Mouse (Mus musculus) heart, postnatal 0 days (tissue): ENCODE data around the gene Pck2. TPM values are rescaled to one million over a fixed set of nuclear protein-coding genes. Genes with fewer than 3 reads are reported as not detected.
A peak's percentile ranks its signal among the peaks of the same experiment; 100 is the strongest.

ENCODE experiments used
- ATAC-seq: fragments of 200-750 bp; cut with Nextera tagmentation; 2 replicates; pipeline ENCODE4 v1.8.0; 2017; ENCODE audit warnings: low read depth, moderate number of reproducible peaks, moderate library complexity; ENCODE audit not compliant: insufficient read depth
- DNase-seq: peaks from one replicate; pipeline ENCODE4 v3.0.0-alpha.2; 2016; ENCODE audit warnings: low spot score
- H3K27ac ChIP-seq: fragments of 300-500 bp; sonication (generic); 2 replicates; pipeline ENCODE4 v1.5.1; 2014; ENCODE audit warnings: low read depth, mild to moderate bottlenecking
- H3K27me3 ChIP-seq: fragments of 300-500 bp; sonication (generic); 2 replicates; pipeline ENCODE4 v1.6.1; 2014; ENCODE audit warnings: low read length, mixed read lengths; ENCODE audit not compliant: control insufficient read depth, insufficient read depth
- H3K36me3 ChIP-seq: fragments of 300-500 bp; sonication (generic); replicated peaks from 2 replicates; pipeline ENCODE4 v1.6.1; 2014; ENCODE audit warnings: low read length, mixed read lengths; ENCODE audit not compliant: control insufficient read depth, insufficient read depth
- H3K4me1 ChIP-seq: fragments of 300-500 bp; sonication (generic); 2 replicates; pipeline ENCODE4 v1.6.1; 2014; ENCODE audit warnings: antibody characterized with exemption; ENCODE audit not compliant: control insufficient read depth, insufficient read depth
- H3K4me2 ChIP-seq: fragments of 300-500 bp; sonication (generic); 2 replicates; pipeline ENCODE4 v1.6.1; 2014; ENCODE audit warnings: low read depth, mild to moderate bottlenecking, low read length, moderate library complexity
- H3K4me3 ChIP-seq: fragments of 300-500 bp; sonication (generic); 2 replicates; pipeline ENCODE4 v1.5.1; 2014; ENCODE audit warnings: low read depth, low read length
- H3K9ac ChIP-seq: fragments of 300-500 bp; sonication (generic); replicated peaks from 2 replicates; pipeline ENCODE4 v1.6.1; 2014; ENCODE audit warnings: low read depth, low read length, mixed read lengths
- H3K9me3 ChIP-seq: fragments of 300-500 bp; sonication (generic); replicated peaks from 2 replicates; pipeline ENCODE4 v1.6.1; 2016; ENCODE audit warnings: low read length; ENCODE audit not compliant: control insufficient read depth
- CTCF ChIP-seq: IDR thresholded peaks from 2 replicates; pipeline ENCODE4 v1.5.1; 2016; ENCODE audit warnings: antibody characterized with exemption, control low read depth, low read depth
- EP300 ChIP-seq: IDR thresholded peaks from 2 replicates; pipeline ENCODE4 v1.6.1; 2016; ENCODE audit warnings: antibody characterized with exemption, low read depth
- WGBS: fragments of 180-500 bp; shearing (Covaris S2); extraction: QIAGEN DNeasy Blood & Tissue Kit; methylation state at CpG from one replicate; pipeline ENCODE4 v1.1.7; 2014; 5-methylcytosine and 5-hydroxymethylcytosine counted together
- polyA plus RNA-seq: library from polyadenylated mRNA; unstranded; fragments of >200 nt; fragmentation: Nextera tagmentation; extraction: Ambion mirVana; gene quantifications from 2 replicates; pipeline ENCODE4 v1.2.1, GENCODE M21; 2015
- total RNA-seq: library from RNA; depleted of rRNA; stranded (reverse); fragments of >200 nt; gene quantifications from 2 replicates; pipeline ENCODE4 v1.2.3, GENCODE M21; 2014; ENCODE audit warnings: low replicate concordance

Gene Pck2
- total and polyA plus RNA-seq, 2 experiments from 2014 or later = 22.6 to 85.2 TPM

DNA sequence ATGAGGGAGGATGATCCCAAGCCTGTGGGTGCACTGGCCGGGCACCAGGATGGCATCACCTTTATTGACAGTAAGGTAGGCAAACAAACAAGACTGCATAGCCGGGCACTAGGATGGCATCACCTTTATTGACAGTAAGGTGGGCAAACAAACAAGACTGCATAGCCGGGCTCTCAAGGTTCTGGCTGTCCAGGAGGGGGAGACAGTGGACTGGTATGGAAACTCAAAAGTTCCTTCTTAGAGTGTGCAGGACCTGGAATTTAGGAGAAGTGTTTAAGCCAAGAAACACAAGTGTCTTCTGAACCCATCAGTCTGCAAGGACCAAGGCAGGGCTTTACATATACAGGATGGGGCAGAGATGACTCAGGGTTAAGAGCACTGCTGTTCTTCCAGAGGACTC, 25.7 kb downstream of the Pck2 start:
- DNase-seq = no peak
- no peaks in the 10 kb centered on the region for H3K9me3 ChIP-seq
- no peak for TF ChIP-seq EP300
- no peak for TF ChIP-seq CTCF
- no peak overlapping the region for H3K9ac ChIP-seq
- H3K27ac ChIP-seq = no peak overlapping the region
- H3K4me3 ChIP-seq = no peak overlapping the region
- peaks cover 6% of the 10 kb centered on the region for H3K4me1 ChIP-seq
- WGBS = 88% methylated on average over 3 of the region's 3 CpGs
- no peaks in the 10 kb centered on the region for H3K27me3 ChIP-seq
- H3K36me3 ChIP-seq = peaks cover 74% of the 10 kb centered on the region
- no peak overlapping the region for H3K4me2 ChIP-seq
- no peak for ATAC-seq

GRCm38 (mm10) chr14:55567496-55567895, 27.4 kb downstream of the Pck2 start:
- ATAC-seq (no peak), DNase-seq (no peak)
- Histone ChIP-seq H3K9me3 (no peaks in the 10 kb centered on the region), H3K4me1 (no peaks in the 10 kb centered on the region), H3K27ac (no peak overlapping the region), H3K9ac (no peak overlapping the region), H3K36me3 (peaks cover 71% of the 10 kb centered on the region), H3K27me3 (no peaks in the 10 kb centered on the region), H3K4me2 (no peak overlapping the region), H3K4me3 (no peak overlapping the region)
- TF ChIP-seq EP300 (no peak), CTCF (no peak)
- 85% methylated on average over 3 of the region's 3 CpGs for WGBS

DNA sequence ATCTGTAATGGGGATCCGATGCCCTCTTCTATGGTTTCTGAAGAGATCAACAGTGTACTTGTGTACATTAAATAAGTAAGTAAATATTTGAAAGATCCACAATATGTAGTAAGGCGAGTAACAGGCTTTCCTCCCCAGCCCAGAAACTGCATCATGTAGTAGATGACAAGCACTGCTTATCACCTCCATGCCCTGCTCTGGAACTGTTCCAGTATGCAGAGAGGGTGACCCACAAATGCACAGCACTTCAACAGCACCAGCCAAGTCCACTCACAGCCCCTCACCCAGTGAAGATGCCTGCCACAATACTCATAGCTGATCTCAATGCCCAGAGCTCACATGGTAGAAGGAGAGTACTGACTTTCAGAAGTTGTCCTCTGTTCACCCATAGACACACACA, 30.5 kb downstream of the Pck2 start:
- peaks cover 41% of the 10 kb centered on the region for H3K36me3 ChIP-seq
- DNase-seq = peak; percentile 13
- no peak overlapping the region for H3K4me3 ChIP-seq
- H3K4me1 ChIP-seq = peaks cover 12% of the 10 kb centered on the region; the same call in 1 of the 2 replicates
- 66% methylated on average over 2 of the region's 2 CpGs for WGBS
- no peaks in the 10 kb centered on the region for H3K9me3 ChIP-seq
- ATAC-seq = no peak
- TF ChIP-seq EP300 (no peak), CTCF (no peak)
- H3K27me3 ChIP-seq = no peaks in the 10 kb centered on the region
- no peak overlapping the region for H3K4me2 ChIP-seq
- H3K9ac ChIP-seq = no peak overlapping the region
- peak overlapping the region; percentile 54 for H3K27ac ChIP-seq

DNA sequence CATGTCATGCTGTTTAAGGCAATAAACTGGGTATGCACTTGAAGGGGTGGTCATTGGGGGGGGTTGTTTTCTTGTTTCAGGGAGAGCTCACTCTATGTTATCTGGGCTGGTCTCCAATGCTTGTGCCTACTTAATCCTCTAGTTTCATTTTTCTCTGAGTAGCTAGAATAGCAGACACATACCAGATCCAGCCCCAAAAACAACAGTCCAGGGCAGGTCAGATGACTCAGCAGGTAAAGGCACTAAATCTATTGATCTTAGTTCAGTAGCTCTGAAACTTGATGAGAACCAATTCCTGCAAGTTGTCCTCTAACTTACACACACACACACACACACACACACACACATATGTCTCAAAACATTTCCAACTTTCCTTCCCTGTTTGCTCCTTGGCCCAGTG, 31.7 kb downstream of the Pck2 start:
- ATAC-seq = no peak
- peaks cover 12% of the 10 kb centered on the region; the same call in 1 of the 2 replicates for H3K4me1 ChIP-seq

DNA sequence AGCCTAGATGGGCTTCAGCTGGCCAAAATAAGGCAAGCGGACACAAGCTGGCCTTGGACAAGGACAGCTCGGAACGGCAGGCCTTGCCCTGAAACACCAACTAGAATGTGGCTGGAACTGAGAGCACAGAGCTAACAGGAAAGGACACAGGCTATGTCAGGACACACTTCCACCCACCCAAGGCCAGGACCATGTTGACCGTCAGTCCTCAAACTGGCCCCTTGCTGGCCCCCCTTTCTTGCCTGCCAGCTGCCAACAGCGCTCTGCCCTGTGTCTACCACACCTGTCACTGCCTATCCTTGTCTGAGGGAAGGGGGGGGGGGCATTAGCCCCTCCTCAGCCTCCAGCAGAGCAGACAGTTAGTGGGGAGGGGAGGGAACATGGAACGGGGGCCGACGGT, 35.2 kb downstream of the Pck2 start, which contains the start of gene Fitm1:
Gene Fitm1 (plus strand): TSS at position 316 of the 400 bp plus-strand sequence.
- H3K4me1 ChIP-seq = peaks cover 20% of the 10 kb centered on the region; the same call in 1 of the 2 replicates
- H3K9ac ChIP-seq = peak within 1 kb of the TSS; percentile 61
- no peaks in the 10 kb centered on the region for H3K27me3 ChIP-seq
- WGBS = 36% methylated on average over 7 of the region's 8 CpGs
- peaks cover 8% of the 10 kb centered on the region for H3K36me3 ChIP-seq
- ATAC-seq (peak; percentile 84), DNase-seq (peak; percentile 73)
- peak within 1 kb of the TSS; percentile 94 for H3K27ac ChIP-seq
- peak within 1 kb of the TSS; percentile 56 for H3K4me2 ChIP-seq
- peak within 1 kb of the TSS; percentile 43 for H3K4me3 ChIP-seq
- TF ChIP-seq CTCF = no peak
- peak; percentile 66; the same call in 1 of the 2 replicates for TF ChIP-seq EP300
- no peaks in the 10 kb centered on the region for H3K9me3 ChIP-seq

More for the DNA sequence above, 31.7 kb downstream of the Pck2 start:
- TF ChIP-seq EP300 (no peak), CTCF (no peak)
- Histone ChIP-seq H3K9ac (no peak overlapping the region), H3K27ac (no peak overlapping the region), H3K36me3 (peaks cover 30% of the 10 kb centered on the region), H3K27me3 (no peaks in the 10 kb centered on the region), H3K9me3 (no peaks in the 10 kb centered on the region), H3K4me3 (no peak overlapping the region), H3K4me2 (no peak overlapping the region)
- no peak for DNase-seq

DNA sequence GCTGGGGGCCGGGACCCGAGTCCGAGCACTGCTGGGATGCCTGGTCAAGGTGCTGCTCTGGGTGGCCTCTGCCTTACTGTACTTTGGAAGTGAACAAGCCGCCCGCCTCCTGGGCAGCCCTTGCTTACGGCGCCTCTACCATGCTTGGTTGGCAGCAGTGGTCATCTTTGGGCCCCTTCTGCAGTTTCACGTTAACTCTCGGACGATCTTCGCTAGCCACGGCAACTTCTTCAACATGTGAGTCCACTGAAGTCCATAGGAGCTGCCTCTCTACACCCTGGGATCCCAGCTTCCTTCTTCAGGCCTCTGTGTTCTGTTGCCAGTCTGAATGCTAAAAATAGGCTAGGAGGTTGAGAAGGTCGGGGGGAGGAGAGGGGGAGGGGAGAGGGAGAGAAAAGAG, 35.6 kb downstream of the Pck2 start:
- Histone ChIP-seq H3K27me3 (no peaks in the 10 kb centered on the region), H3K9me3 (no peaks in the 10 kb centered on the region), H3K4me1 (peaks cover 20% of the 10 kb centered on the region; the same call in 1 of the 2 replicates), H3K36me3 (peaks cover 12% of the 10 kb centered on the region), H3K9ac (peak overlapping the region; percentile 61), H3K4me2 (peak overlapping the region; percentile 56), H3K27ac (peak overlapping the region; percentile 94), H3K4me3 (peak overlapping the region; percentile 43)
- TF ChIP-seq EP300 (no peak), CTCF (no peak)
- WGBS = 29% methylated on average over 13 of the region's 13 CpGs
- DNase-seq (peak; percentile 68), ATAC-seq (peak; percentile 65)
